Mouse (Mus musculus): ENCODE data around the gene Prkcd.

GRCm38 (mm10) chr14:30636499-30636898 is 10.5 kb upstream of the Prkcd start:
- TF ChIP-seq CTCF (IDR thresholded peaks at IDR 0.05; ENCODE audit: low read depth): no peak
- no peak for TF ChIP-seq EP300 (IDR thresholded peaks at IDR 0.05; ENCODE audit: low read depth)

Measured in liver, embryonic 14.5 days (tissue).